Mouse (Mus musculus): ENCODE measurements around the gene Plekho2. TPM values are rescaled to one million over a fixed set of nuclear protein-coding genes. Genes with fewer than 3 reads are reported as not detected.

Gene Plekho2
- polyA plus RNA-seq, 1 experiment from 2014 or later = 20.3 TPM

GRCm38 (mm10) chr9:65561016-65561415 lies 18.8 kb downstream of the Plekho2 start:
- 85% methylated on average over 4 of the region's 4 CpGs for whole genome bisulfite sequencing
- H3K36me3 ChIP-seq (ENCODE audit: insufficient read depth, low read length) = peaks cover 20% of the 10 kb centered on the region; the same call in 1 of the 2 replicates
- ATAC-seq = 0 out of 2 replicates have a peak, but pooled peaks have one; percentile 15
- H3K27me3 ChIP-seq (replicated peaks; ENCODE audit: insufficient read depth, low read length) = no peaks in the 10 kb centered on the region
- TF ChIP-seq EP300 (IDR thresholded peaks at IDR 0.05) (no peak), CTCF (IDR thresholded peaks at IDR 0.05) (no peak)
- H3K27ac ChIP-seq (ENCODE audit: low read length) = no peak overlapping the region
- H3K9ac ChIP-seq (replicated peaks; ENCODE audit: low read depth) = no peak overlapping the region
- no peak overlapping the region for H3K4me3 ChIP-seq (ENCODE audit: low read depth, low read length)
- no peak overlapping the region for H3K4me2 ChIP-seq (replicated peaks; ENCODE audit: low read depth, low read length)
- DNase-seq (ENCODE audit: low spot score) = peak; percentile 62
- H3K9me3 ChIP-seq (ENCODE audit: low read length) = no peaks in the 10 kb centered on the region
- H3K4me1 ChIP-seq (ENCODE audit: insufficient read depth, low read depth, low read length) = peaks cover 10% of the 10 kb centered on the region; the same call in 1 of the 2 replicates

GRCm38 (mm10) chr9:65558806-65559205 lies 21.0 kb downstream of the Plekho2 start:
- DNase-seq (ENCODE audit: low spot score) (peak; percentile 44), ATAC-seq (no peak)
- Histone ChIP-seq H3K4me2 (replicated peaks; ENCODE audit: low read depth, low read length) (no peak overlapping the region), H3K27me3 (replicated peaks; ENCODE audit: insufficient read depth, low read length) (no peaks in the 10 kb centered on the region), H3K4me3 (ENCODE audit: low read depth, low read length) (no peak overlapping the region), H3K9ac (replicated peaks; ENCODE audit: low read depth) (no peak overlapping the region), H3K27ac (ENCODE audit: low read length) (no peak overlapping the region), H3K9me3 (ENCODE audit: low read length) (no peaks in the 10 kb centered on the region), H3K4me1 (ENCODE audit: insufficient read depth, low read depth, low read length) (peaks cover 18% of the 10 kb centered on the region; the same call in 1 of the 2 replicates), H3K36me3 (ENCODE audit: insufficient read depth, low read length) (peaks cover 20% of the 10 kb centered on the region; the same call in 1 of the 2 replicates)
- no peak for TF ChIP-seq CTCF (IDR thresholded peaks at IDR 0.05)
- TF ChIP-seq EP300 (IDR thresholded peaks at IDR 0.05) = no peak
- WGBS = 79% methylated on average over 6 of the region's 6 CpGs

GRCm38 (mm10) chr9:65556979-65557378 lies 22.9 kb downstream of the Plekho2 start:
- H3K4me3 ChIP-seq (ENCODE audit: low read depth, low read length) = no peak overlapping the region
- H3K27ac ChIP-seq (ENCODE audit: low read length) = no peak overlapping the region
- peaks cover 17% of the 10 kb centered on the region; the same call in 1 of the 2 replicates for H3K36me3 ChIP-seq (ENCODE audit: insufficient read depth, low read length)
- TF ChIP-seq EP300 (IDR thresholded peaks at IDR 0.05) (no peak), CTCF (IDR thresholded peaks at IDR 0.05) (no peak)
- no peaks in the 10 kb centered on the region for H3K9me3 ChIP-seq (ENCODE audit: low read length)
- 98% methylated on average over 5 of the region's 5 CpGs for WGBS
- H3K9ac ChIP-seq (replicated peaks; ENCODE audit: low read depth) = no peak overlapping the region
- H3K27me3 ChIP-seq (replicated peaks; ENCODE audit: insufficient read depth, low read length) = no peaks in the 10 kb centered on the region
- ATAC-seq (no peak), DNase-seq (ENCODE audit: low spot score) (no peak)
- peaks cover 13% of the 10 kb centered on the region; the same call in 1 of the 2 replicates for H3K4me1 ChIP-seq (ENCODE audit: insufficient read depth, low read depth, low read length)
- no peak overlapping the region for H3K4me2 ChIP-seq (replicated peaks; ENCODE audit: low read depth, low read length)

- no peak overlapping the region for H3K27ac ChIP-seq (ENCODE audit: low read length)
These were observed 23.5 kb downstream of the Plekho2 start for GRCm38 (mm10) chr9:65556349-65556748.

GRCm38 (mm10) chr9:65555621-65556020 lies 24.2 kb downstream of the Plekho2 start:
- Histone ChIP-seq H3K9me3 (ENCODE audit: low read length) (no peaks in the 10 kb centered on the region), H3K9ac (replicated peaks; ENCODE audit: low read depth) (no peak overlapping the region), H3K36me3 (ENCODE audit: insufficient read depth, low read length) (peaks cover 17% of the 10 kb centered on the region; the same call in 1 of the 2 replicates), H3K27ac (ENCODE audit: low read length) (peak overlapping the region; percentile 32; the same call in 1 of the 2 replicates), H3K4me2 (replicated peaks; ENCODE audit: low read depth, low read length) (no peak overlapping the region), H3K27me3 (replicated peaks; ENCODE audit: insufficient read depth, low read length) (no peaks in the 10 kb centered on the region), H3K4me1 (ENCODE audit: insufficient read depth, low read depth, low read length) (peaks cover 15% of the 10 kb centered on the region), H3K4me3 (ENCODE audit: low read depth, low read length) (no peak overlapping the region)
- TF ChIP-seq CTCF (IDR thresholded peaks at IDR 0.05) (no peak), EP300 (IDR thresholded peaks at IDR 0.05) (no peak)
- DNase-seq (ENCODE audit: low spot score) (no peak), ATAC-seq (no peak)
- 58% methylated on average over 4 of the region's 4 CpGs for WGBS

More at GRCm38 (mm10) chr9:65556349-65556748, 23.5 kb downstream of the Plekho2 start:
- no peaks in the 10 kb centered on the region for H3K9me3 ChIP-seq (ENCODE audit: low read length)
- H3K4me2 ChIP-seq (replicated peaks; ENCODE audit: low read depth, low read length) = no peak overlapping the region
- H3K4me1 ChIP-seq (ENCODE audit: insufficient read depth, low read depth, low read length) = peaks cover 12% of the 10 kb centered on the region; the same call in 1 of the 2 replicates
- no peak for ATAC-seq
- H3K36me3 ChIP-seq (ENCODE audit: insufficient read depth, low read length) = peaks cover 17% of the 10 kb centered on the region; the same call in 1 of the 2 replicates
- WGBS = 86% methylated on average over 8 of the region's 8 CpGs
- no peak for DNase-seq (ENCODE audit: low spot score)
- no peaks in the 10 kb centered on the region for H3K27me3 ChIP-seq (replicated peaks; ENCODE audit: insufficient read depth, low read length)
- no peak overlapping the region for H3K4me3 ChIP-seq (ENCODE audit: low read depth, low read length)
- no peak for TF ChIP-seq CTCF (IDR thresholded peaks at IDR 0.05)
- TF ChIP-seq EP300 (IDR thresholded peaks at IDR 0.05) = no peak
- H3K9ac ChIP-seq (replicated peaks; ENCODE audit: low read depth) = no peak overlapping the region

GRCm38 (mm10) chr9:65555001-65555405 lies 24.8 kb downstream of the Plekho2 start:
- ATAC-seq = peak; percentile 69

More at GRCm38 (mm10) chr9:65555001-65555405, 24.8 kb downstream of the Plekho2 start:
- WGBS = 14% methylated on average over 5 of the region's 5 CpGs
- Histone ChIP-seq H3K4me3 (ENCODE audit: low read depth, low read length) (no peak overlapping the region), H3K9ac (replicated peaks; ENCODE audit: low read depth) (no peak overlapping the region), H3K4me1 (ENCODE audit: insufficient read depth, low read depth, low read length) (peaks cover 22% of the 10 kb centered on the region), H3K36me3 (ENCODE audit: insufficient read depth, low read length) (peaks cover 14% of the 10 kb centered on the region; the same call in 1 of the 2 replicates), H3K27me3 (replicated peaks; ENCODE audit: insufficient read depth, low read length) (no peaks in the 10 kb centered on the region), H3K4me2 (replicated peaks; ENCODE audit: low read depth, low read length) (no peak overlapping the region), H3K9me3 (ENCODE audit: low read length) (no peaks in the 10 kb centered on the region), H3K27ac (ENCODE audit: low read length) (peak overlapping the region; percentile 62)
- no peak for TF ChIP-seq CTCF (IDR thresholded peaks at IDR 0.05)
- TF ChIP-seq EP300 (IDR thresholded peaks at IDR 0.05) = peak; percentile 50; the same call in 1 of the 2 replicates
- DNase-seq (ENCODE audit: low spot score) = peak; percentile 92
